Mouse (Mus musculus) hindbrain, postnatal 0 days (tissue): ENCODE measurements around the gene Osbpl9. TPM values are rescaled to one million over a fixed set of nuclear protein-coding genes. Genes with fewer than 3 reads are reported as not detected.
A peak's percentile ranks its signal among the peaks of the same experiment; 100 is the strongest.

Source experiments
- ATAC-seq: fragments of 200-750 bp; cut with Nextera tagmentation; 2 replicates; pipeline ENCODE4 v1.8.0; 2017; ENCODE audit warnings: mild to moderate bottlenecking, moderate TSS enrichment, moderate library complexity
- DNase-seq: peaks from one replicate; pipeline ENCODE4 v3.0.0-alpha.2; 2015; ENCODE audit warnings: low spot score
- H3K27ac ChIP-seq: fragments of 300-500 bp; sonication (generic); 2 replicates; pipeline ENCODE4 v1.5.1; 2014; ENCODE audit warnings: mild to moderate bottlenecking
- H3K27me3 ChIP-seq: fragments of 300-500 bp; sonication (generic); 2 replicates; pipeline ENCODE4 v1.6.1; 2014; ENCODE audit warnings: low read length, mixed read lengths; ENCODE audit not compliant: insufficient read depth
- H3K36me3 ChIP-seq: fragments of 300-500 bp; sonication (generic); 2 replicates; pipeline ENCODE4 v1.6.1; 2014; ENCODE audit warnings: low read length, mixed read lengths; ENCODE audit not compliant: insufficient read depth
- H3K4me1 ChIP-seq: fragments of 300-500 bp; sonication (generic); 2 replicates; pipeline ENCODE4 v1.6.1; 2014; ENCODE audit warnings: antibody characterized with exemption, low read length, mixed read lengths; ENCODE audit not compliant: insufficient read depth
- H3K4me2 ChIP-seq: fragments of 300-500 bp; sonication (generic); 2 replicates; pipeline ENCODE4 v1.6.1; 2014; ENCODE audit warnings: low read depth, mild to moderate bottlenecking, low read length, moderate library complexity, mixed read lengths
- H3K4me3 ChIP-seq: fragments of 300-500 bp; sonication (generic); 2 replicates; pipeline ENCODE4 v1.5.1; 2014; ENCODE audit warnings: low read length
- H3K9ac ChIP-seq: fragments of 300-500 bp; sonication (generic); replicated peaks from 2 replicates; pipeline ENCODE4 v1.6.1; 2014; ENCODE audit warnings: mild to moderate bottlenecking, low read length, moderate library complexity, mixed read lengths
- H3K9me3 ChIP-seq: fragments of 300-500 bp; sonication (generic); 2 replicates; pipeline ENCODE4 v1.6.1; 2016; ENCODE audit warnings: low read length, mixed read lengths
- CTCF ChIP-seq: IDR thresholded peaks from 2 replicates; pipeline ENCODE4 v1.5.1; 2016; ENCODE audit warnings: antibody characterized with exemption, control low read depth, low read depth
- WGBS: fragments of 180-500 bp; shearing (Covaris S2); extraction: QIAGEN DNeasy Blood & Tissue Kit; methylation state at CpG from one replicate; pipeline ENCODE4 v1.1.7; 2014; 5-methylcytosine and 5-hydroxymethylcytosine counted together
- polyA plus RNA-seq: library from polyadenylated mRNA; unstranded; fragments of >200 nt; fragmentation: Nextera tagmentation; extraction: Ambion mirVana; gene quantifications from 2 replicates; pipeline ENCODE4 v1.2.1, GENCODE M21; 2015
- total RNA-seq: library from RNA; depleted of rRNA; stranded (reverse); fragments of >200 nt; gene quantifications from 2 replicates; pipeline ENCODE4 v1.2.3, GENCODE M21; 2014

Osbpl9 gene
- total and polyA plus RNA-seq, 2 experiments from 2014 or later = 59.0 to 59.3 TPM

DNA sequence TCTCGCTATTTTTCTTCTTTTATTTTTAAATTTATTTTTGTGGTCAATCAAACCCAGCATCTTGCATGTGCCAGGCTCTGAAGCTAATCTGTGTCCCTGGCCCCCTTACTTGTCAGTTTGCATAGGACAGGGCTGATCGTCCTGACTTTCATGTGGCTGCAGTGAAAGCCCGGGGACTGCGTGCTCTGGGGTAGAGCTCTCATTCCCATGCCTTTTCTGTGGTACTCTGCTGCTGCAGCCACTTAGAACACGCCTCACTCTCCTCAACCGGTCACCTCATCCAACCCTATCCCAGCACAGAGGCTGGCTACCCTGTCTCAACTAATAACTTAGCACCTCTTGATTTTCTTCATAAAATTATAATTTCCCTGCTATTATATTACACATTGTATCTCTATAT lies 23.5 kb upstream of the Osbpl9 start:
- Histone ChIP-seq H3K4me1 (peaks cover 7% of the 10 kb centered on the region; the same call in 1 of the 2 replicates), H3K9me3 (no peaks in the 10 kb centered on the region), H3K9ac (no peak overlapping the region), H3K27ac (peak overlapping the region; percentile 80), H3K27me3 (no peaks in the 10 kb centered on the region), H3K36me3 (no peaks in the 10 kb centered on the region), H3K4me2 (peak overlapping the region; percentile 1; the same call in 1 of the 2 replicates), H3K4me3 (no peak overlapping the region)
- WGBS = 32% methylated on average over 6 of the region's 6 CpGs
- DNase-seq (peak; percentile 37), ATAC-seq (peak; percentile 60)
- no peak for TF ChIP-seq CTCF

DNA sequence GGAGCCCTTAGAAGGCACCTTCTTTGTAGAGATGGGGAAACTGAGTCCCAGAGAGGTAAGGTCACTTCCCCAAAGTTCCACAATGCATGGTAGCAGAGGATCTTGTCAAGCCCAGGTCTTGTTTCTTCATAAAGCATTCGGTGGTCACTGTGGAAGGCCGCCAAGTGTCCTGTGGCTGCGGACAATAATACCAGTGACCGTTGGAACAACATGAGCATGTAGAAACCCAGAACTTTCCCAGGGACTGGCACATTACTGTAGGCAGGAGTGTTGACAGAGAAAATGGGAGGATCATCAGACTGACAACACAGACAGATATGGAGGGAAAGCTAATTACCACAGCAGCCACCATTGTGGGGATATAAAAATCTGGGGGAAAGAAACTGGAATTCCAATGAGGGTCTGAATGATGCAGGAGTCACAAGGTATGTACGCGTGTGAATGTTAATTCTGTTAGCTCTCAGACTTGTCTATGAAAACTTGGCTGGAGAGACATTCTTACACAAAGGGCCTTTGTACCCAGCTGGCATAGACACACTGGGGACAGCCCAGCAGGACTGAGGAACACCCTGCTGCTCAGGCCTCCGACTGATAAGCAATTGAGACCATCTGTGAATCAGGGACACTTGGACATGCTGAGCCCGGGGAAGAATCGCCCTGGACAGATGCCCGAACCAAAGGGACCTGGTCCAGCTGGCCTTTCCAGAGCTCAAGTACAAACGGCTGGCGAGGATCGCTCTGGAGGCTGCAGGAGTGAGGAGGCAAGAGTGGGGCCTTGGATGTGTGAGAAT lies 22.9 kb upstream of the Osbpl9 start:
- ATAC-seq (peak; percentile 97), DNase-seq (peak; percentile 91)
- peak overlapping the region; percentile 1; the same call in 1 of the 2 replicates for H3K4me2 ChIP-seq
- no peaks in the 10 kb centered on the region for H3K36me3 ChIP-seq
- H3K4me3 ChIP-seq = no peak overlapping the region
- no peaks in the 10 kb centered on the region for H3K27me3 ChIP-seq
- TF ChIP-seq CTCF = no peak
- H3K9me3 ChIP-seq = no peaks in the 10 kb centered on the region
- peak overlapping the region; percentile 80 for H3K27ac ChIP-seq
- WGBS = 15% methylated on average over 13 of the region's 13 CpGs
- H3K4me1 ChIP-seq = peaks cover 7% of the 10 kb centered on the region; the same call in 1 of the 2 replicates
- no peak overlapping the region for H3K9ac ChIP-seq

DNA sequence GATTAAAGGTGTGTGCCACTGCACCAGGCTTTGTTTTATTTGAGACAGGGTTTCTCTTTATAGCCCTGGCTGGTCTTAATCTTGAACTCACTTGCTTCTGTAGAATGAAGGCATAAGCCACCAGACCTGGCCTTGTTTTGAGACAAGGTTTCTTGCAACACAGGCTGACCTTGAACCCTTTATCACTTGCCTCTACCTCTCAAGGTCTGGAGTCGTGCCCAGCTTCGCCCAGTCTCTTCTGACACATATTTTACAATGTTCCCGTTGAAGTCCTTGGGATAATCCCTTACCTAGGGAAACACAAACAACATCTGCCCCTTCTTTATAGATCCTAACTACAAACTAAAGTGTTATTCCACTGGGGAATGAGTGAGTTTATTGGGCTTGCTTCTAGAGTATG lies 19.9 kb upstream of the Osbpl9 start:
- no peak for TF ChIP-seq CTCF
- ATAC-seq (no peak), DNase-seq (no peak)
- Histone ChIP-seq H3K9me3 (no peaks in the 10 kb centered on the region), H3K27me3 (no peaks in the 10 kb centered on the region), H3K4me2 (no peak overlapping the region), H3K9ac (no peak overlapping the region), H3K4me3 (no peak overlapping the region), H3K27ac (no peak overlapping the region), H3K36me3 (no peaks in the 10 kb centered on the region), H3K4me1 (peaks cover 7% of the 10 kb centered on the region; the same call in 1 of the 2 replicates)
- WGBS = 91% methylated on average over 3 of the region's 3 CpGs

DNA sequence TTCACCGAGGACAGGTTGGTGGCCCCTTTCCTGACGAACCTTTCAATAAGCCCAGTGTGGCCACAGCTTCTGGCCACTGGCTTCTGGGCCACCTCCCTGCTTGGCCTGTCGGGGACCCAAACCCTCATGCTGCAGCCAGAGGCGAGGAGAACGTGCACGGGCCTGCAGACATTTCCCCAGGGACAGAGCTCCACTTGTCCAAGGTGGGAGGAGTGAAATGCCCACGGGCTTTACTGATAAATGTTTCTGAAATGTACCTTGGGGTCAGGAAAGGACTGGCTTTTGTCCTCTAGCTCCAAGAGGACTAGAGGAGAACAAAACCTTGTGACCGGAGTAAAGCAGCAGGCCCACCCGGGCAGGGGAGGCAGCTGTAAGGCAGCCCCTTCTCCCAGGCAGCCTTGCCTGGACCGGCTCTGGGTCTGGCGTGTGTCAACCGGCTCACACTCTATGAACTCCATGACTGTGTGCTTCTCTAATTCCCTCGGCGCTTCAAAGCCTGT lies 18.4 kb upstream of the Osbpl9 start:
- Histone ChIP-seq H3K27me3 (no peaks in the 10 kb centered on the region), H3K27ac (no peak overlapping the region), H3K9me3 (no peaks in the 10 kb centered on the region), H3K4me2 (no peak overlapping the region), H3K9ac (no peak overlapping the region), H3K36me3 (no peaks in the 10 kb centered on the region), H3K4me1 (no peaks in the 10 kb centered on the region), H3K4me3 (no peak overlapping the region)
- 73% methylated on average over 14 of the region's 14 CpGs for WGBS
- no peak for TF ChIP-seq CTCF
- DNase-seq (no peak), ATAC-seq (no peak)

DNA sequence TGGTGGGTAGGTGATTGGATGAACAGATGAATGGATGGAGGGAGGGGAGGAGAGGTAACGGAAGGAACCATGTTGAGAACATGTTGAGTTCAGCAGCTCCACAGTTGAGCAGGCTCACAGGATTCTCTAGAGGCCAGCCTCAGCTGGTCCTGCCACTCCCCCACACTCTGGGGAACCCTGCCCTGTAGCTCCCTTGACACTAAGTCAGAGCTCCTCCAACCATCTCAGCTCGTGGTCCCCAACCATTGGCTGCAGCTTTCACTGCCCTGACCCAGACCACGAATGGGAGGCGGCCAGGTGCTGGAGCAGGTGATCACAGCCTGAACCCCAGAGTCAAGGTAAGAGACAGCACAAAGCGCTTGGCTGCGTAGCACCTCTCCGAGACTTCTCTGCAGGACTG lies 15.9 kb upstream of the Osbpl9 start:
- no peak for ATAC-seq
- WGBS = 82% methylated on average over 7 of the region's 7 CpGs
- no peak overlapping the region for H3K4me3 ChIP-seq
- no peak overlapping the region for H3K9ac ChIP-seq
- H3K9me3 ChIP-seq = no peaks in the 10 kb centered on the region
- H3K27ac ChIP-seq = no peak overlapping the region
- DNase-seq = no peak
- no peaks in the 10 kb centered on the region for H3K36me3 ChIP-seq
- TF ChIP-seq CTCF = no peak
- H3K27me3 ChIP-seq = no peaks in the 10 kb centered on the region
- H3K4me2 ChIP-seq = no peak overlapping the region
- H3K4me1 ChIP-seq = no peaks in the 10 kb centered on the region

DNA sequence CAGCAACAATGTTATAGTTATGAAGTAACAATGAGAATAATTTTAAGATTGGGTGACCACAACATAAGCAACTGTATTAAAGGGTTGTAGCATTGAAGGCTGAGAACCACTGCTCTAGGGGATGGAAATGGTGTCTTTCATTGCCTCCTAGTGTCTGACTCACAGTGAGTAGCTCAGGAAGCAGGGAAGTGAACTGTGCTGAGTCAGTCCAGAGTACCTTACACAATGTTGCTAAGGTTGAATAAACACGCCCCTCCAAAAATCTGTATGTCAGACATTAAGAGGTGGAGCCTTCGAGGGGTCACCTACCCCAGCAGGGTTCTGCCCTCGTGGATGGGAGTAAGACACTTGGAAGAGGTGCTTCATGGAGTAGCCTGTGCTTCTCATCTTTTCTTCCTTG lies 11.9 kb upstream of the Osbpl9 start:
- no peak for TF ChIP-seq CTCF
- ATAC-seq (no peak), DNase-seq (no peak)
- no peaks in the 10 kb centered on the region for H3K36me3 ChIP-seq
- no peaks in the 10 kb centered on the region for H3K9me3 ChIP-seq
- 77% methylated on average over 3 of the region's 3 CpGs for WGBS
- H3K27ac ChIP-seq = no peak overlapping the region
- no peaks in the 10 kb centered on the region for H3K4me1 ChIP-seq
- no peak overlapping the region for H3K4me2 ChIP-seq
- no peak overlapping the region for H3K9ac ChIP-seq
- no peaks in the 10 kb centered on the region for H3K27me3 ChIP-seq
- no peak overlapping the region for H3K4me3 ChIP-seq

DNA sequence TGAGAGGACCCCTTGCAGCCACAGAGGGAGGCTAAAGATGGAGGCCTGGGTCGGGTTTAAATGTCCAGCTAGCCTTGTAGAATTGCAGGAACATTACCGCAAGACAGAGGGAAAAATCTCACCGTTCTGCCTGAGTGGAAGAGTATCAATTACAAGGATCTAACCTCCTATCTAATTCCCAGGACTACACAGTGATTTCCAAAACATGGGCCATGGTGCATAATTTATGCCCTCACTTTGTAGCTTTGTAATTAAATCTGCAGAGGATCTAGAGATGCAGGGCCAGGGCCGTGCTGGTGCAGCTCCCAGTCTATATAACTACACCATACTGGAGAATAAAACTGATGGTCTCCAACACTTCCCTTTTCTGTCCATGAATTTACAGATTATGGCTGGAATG lies 8.8 kb upstream of the Osbpl9 start:
- no peak overlapping the region for H3K27ac ChIP-seq
- ATAC-seq = no peak
- WGBS = 59% methylated on average over 4 of the region's 4 CpGs
- DNase-seq = no peak
- no peak overlapping the region for H3K4me2 ChIP-seq
- H3K27me3 ChIP-seq = no peaks in the 10 kb centered on the region
- H3K4me1 ChIP-seq = no peaks in the 10 kb centered on the region
- H3K4me3 ChIP-seq = no peak overlapping the region
- no peaks in the 10 kb centered on the region for H3K9me3 ChIP-seq
- no peaks in the 10 kb centered on the region for H3K36me3 ChIP-seq
- no peak for TF ChIP-seq CTCF
- no peak overlapping the region for H3K9ac ChIP-seq
